Mouse (Mus musculus): ENCODE results near the gene Pdzd7.
A peak's percentile ranks its signal among the peaks of the same experiment; 100 is the strongest.

Gene Pdzd7

DNA sequence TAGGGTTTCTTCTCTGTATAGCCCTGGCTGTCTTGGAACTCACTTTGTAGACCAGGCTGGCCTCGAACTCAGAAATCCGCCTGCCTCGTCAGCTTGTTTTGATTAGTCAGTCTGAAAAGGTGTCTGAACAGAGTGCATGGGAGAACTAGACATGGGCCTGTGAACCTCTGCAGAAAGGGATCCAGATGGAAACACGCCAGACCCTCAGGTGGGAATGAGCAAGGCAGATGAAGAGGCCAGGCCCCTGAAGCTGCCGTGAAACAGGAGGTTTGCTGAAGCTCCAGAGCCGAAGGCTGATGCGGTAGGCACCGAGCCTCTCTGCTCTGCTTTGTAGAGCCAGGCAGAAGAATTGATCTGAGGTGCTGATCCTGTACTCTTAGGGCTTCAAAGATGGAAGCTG is 33.3 kb downstream of the Pdzd7 start:
- DNase-seq: peak; percentile 52 to 55

DNA sequence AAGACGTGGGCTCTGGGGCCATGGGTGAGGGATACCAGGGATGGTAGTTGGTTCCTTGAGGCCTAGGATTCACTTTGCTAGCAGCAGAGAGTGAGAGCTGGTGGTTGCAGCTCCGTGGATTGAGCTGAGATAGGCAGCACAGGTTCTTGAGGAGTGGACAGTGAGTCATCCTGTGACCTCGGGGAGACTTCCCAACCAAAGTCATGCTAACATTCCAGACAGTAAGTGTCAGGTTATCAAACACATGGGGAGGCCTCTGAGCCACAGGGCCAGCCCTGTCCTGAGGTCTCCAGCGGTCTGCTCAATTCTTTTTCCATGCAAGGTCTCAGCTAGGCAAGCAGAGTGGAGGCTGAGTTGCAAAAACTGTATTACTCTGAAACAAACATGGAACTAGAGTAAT is 34.9 kb downstream of the Pdzd7 start:
- DNase-seq: no peak

DNA sequence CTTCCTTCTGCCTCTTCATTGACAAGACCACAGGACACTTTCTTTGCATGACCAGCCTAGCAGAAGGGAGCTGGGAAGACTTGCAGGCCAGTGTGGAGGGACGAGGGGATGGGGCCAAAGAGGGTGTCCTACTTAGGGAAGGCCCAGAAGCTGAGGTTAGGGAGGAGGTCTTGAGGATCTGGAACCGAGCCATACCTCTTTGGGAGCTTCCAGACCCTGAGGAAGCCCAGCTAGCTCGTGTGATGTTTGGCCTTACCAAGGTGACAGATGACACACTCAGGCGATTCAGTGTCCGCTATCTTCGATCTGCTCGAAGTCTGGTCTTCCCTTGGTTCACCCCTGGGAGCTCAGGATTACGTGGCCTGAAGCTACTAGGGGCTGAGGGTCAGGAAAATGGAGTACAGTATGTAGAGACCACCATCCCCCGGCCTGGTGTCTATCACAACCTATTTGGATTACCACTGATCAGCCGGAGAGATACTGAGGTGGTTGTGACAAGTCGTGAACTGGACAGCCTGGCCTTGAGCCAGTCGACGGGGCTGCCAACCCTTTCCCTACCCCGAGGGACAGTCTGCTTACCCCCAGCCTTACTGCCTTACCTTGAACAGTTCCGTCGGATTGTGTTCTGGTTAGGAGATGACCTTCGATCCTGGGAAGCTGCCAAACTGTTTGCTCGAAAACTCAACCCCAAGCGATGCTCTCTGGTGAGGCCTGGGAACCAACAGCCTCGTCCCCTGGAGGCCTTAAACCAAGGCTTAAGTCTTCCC is 37.9 kb downstream of the Pdzd7 start:
- DNase-seq: peak; percentile 46

DNA sequence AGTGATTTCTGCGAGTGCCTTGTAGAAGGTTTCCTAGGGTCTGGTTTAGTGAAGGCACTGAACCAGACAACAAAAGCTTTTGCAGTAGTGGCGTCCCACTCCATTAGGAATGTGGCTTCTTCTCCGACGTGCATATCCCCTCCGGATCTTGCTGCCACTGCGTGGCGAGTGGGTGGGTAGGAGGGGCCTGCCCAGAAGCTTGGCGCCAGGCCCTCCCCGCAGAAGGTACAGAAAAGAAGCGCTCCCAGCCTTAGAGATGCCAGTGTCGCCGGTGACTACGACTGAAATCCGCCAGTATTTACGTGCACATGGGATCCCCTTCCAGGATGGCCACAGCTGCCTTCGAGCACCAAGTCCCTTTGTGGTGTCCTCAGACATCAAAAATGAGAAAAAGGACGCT is 38.5 kb downstream of the Pdzd7 start:
- peak; percentile 42 to 56 for DNase-seq

DNA sequence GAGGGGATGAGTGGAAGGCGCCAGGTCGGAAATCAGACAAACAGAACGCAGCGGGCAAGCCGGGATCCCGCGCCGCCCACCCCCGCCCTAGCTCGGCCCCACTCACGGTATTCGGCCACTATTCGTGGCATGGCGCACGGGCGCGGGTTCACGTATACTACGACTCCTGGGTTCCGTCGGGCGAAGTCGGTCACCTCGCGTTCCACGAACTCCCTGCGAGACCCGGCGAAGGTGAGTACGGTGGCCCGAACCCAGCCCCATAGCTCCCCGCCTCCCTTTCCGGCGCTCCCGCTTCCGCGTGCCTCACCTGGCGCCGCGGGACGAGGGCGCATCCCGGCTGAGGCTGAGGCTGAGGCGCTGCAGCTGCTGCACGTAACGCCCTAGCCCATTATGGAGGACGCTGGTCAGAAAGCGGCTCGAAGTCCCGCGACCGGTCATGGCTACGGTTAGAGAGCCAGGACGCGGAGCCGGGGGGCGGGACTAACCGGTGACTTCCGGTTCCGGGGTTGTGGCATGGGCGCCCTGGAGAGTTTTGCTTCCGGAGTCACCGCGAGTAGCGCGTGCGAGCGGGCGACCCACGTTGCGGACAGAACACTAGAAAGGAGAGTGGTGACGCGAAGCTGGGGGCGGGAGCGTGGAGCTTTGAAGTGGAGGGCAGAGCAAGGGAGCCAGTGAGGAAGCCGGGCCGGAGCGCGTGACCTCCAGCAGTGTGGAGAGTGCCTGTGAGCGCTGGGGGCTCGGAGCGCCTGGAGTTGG is 39.4 kb downstream of the Pdzd7 start, which contains the start of gene Mrpl43:
Gene Mrpl43 (minus strand): TSS at position 486 of the 756 bp plus-strand sequence.
- peak; percentile 98 to 100 for DNase-seq

DNA sequence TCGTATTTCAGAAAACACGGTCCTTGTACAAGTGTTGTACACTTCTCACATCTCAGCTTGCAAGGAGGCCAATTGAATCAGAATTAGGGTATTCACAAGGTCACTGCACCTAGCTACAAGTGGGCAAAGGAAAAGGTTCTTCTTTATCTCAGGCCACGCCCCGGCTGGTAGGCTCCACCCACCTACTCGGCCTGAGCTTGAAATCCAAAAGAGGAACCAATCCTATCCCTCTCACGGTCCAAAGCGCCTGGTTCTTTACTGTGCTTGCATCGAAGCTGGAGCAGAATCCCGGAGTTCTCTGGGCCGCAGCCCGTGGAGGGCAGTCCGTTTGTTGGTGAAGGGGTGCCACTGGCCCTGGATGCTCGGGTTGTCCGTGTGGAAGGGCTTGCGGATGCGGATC is 40.1 kb downstream of the Pdzd7 start, which contains the start of gene Twnk:
Gene Twnk (plus strand): TSS at position 220 of the 400 bp plus-strand sequence.
- peak; percentile 58 to 59 for DNase-seq

DNA sequence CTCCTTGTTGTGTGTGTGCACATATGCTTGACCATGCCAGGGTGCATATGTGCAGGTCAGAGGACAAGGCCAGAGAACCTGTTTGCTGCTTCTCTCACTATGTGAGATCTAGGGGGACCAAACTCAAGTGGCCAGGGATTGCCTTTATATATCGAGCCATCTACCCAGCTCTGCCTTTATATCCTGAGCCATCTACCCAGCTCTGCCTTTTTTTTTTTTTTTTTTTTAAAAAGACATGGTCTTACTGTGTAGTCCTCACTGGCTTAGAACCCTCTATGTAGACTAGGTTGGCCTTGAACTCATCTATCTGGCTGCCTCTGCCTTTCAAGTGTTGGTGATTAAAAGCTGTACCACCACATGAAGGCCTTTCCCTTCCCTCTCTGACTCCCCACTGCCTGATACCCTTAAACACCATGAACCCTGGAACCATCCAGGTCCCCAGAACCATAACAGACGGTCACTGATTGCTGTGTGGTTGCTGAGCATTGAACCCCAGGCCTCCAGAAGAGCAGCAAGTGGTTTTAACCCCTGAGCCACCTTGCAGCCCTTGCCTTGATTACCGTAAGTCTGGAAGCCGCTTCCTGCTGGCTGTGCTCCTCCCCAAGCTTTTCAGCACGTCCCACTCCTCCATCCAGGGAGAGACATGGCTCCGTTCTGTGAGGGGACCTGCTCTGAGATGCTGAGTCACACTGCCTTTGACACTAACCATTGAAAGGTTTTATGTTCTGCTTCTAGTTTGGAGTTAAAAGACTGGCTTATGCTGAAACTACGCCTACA is 41.6 kb downstream of the Pdzd7 start:
- DNase-seq: no peak

DNA sequence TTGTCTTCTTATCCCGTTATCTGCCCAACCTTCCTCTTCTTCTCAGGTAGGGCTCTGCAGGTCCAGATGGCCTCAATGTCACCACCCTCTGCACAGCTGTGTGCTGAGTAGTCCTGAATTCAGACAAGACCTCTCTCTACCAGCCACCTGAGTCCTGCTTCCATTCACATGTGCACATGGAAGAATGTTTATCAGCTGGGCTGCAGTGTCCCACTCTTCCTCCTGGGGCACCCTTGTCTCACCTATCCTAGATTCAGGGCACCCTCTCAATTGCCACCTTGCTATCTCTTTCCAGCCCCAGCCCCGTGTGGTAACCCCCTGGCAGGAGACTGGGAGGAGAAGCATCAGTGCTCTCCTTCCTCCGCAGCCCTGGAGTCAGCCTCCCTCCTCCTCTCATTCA is 43.2 kb downstream of the Pdzd7 start:
- peak in 1 of 2 experiments; percentile 53 for DNase-seq

DNA sequence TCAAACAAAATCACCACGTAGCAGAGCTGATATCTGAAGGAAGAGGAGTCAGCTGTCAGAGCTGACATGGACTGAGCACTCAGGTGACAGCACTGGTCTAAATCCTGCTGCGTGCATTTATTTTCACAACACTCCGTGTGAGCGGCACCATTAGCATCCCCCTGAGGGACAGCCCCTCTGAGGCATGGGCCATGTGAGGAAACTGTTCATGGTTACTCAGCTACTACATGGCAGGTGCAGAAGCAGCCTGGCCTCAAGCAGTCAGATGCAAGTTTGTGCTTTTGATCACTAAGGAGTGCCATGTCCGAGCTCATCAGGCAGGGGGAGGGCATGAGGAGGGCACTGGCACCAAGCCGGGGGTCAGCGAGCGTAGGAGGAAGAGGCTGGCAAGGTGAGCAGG is 45.9 kb downstream of the Pdzd7 start:
- no peak for DNase-seq

DNA sequence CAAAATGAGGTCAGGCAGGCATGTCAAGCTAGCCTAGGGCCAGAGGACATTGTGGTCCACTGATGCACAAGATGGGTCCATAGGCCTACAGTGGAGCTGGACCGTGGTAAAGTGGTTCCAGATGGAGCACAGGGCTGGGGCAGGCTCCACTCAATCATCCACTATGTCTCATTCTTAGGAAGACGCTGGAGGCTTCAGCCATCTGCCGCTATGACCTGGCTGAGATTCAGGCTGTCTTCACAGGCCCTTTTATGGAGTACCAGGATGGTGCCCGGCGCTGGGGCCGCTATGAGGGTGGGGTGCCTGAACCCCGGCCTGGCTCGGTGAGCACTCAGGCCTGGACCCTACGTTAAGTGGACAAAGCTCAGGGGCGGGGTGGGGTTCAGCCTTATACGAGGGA is 47.7 kb downstream of the Pdzd7 start:
- peak; percentile 54 to 56 for DNase-seq

DNA sequence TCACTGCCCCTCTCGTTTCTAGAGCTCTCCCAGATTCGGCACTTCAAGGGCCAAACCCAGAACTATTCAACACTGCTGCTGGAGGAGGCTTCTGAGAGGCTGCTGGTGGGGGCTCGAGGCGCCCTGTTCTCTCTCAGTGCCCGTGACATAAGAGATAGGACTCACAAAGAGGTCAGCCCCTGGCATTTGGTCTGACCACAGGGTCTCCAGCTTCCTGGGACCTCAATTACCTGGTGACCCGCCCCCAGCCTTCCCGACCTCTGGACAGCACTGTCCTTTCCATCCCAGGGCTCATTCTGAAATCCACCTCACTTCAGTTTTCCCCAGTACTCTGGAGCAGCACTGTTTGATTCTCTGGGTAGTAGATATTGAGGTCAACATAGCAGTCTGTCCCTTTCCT is 52.8 kb downstream of the Pdzd7 start:
- DNase-seq: peak in 1 of 2 experiments; percentile 5

DNA sequence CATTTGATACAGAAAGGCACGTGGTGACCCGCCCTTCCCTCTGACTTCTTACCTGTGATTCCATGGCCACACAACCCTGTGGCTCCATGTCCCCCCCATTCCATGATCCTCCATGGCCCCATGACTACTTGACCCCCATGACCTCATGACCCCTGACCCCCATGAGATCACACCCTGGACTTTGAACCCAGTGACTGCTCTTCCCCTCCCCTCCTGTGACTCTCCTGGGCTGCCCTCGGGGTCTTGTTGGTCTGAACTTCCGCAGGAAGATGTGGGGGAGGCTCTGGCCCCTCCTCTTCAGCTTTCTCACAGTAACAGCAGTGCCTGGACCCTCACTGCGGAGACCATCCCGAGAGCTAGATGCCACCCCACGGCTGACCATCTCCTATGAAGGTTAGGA is 53.3 kb downstream of the Pdzd7 start:
- DNase-seq: peak in 1 of 2 experiments; percentile 9

DNA sequence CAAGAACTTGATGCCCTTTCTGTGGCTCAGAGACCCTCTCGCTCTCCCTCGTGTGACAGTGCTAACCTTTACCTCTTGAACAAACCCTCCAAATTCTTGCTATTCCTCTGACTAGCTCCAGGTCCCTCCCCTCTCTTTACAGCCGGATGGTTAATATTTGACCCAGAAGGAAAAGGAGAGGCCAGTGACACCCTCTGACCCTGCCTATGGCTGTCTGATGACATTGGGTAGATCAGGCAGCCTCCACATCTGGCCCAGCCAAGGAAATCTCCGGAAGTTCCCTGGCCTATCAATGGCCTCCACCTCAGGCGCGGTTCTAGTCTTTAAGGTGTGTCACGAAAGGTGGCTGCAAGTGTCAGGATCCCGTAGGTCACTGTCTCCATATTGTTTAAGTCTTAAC is 54.5 kb downstream of the Pdzd7 start:
- DNase-seq: peak in 1 of 2 experiments; percentile 3

DNA sequence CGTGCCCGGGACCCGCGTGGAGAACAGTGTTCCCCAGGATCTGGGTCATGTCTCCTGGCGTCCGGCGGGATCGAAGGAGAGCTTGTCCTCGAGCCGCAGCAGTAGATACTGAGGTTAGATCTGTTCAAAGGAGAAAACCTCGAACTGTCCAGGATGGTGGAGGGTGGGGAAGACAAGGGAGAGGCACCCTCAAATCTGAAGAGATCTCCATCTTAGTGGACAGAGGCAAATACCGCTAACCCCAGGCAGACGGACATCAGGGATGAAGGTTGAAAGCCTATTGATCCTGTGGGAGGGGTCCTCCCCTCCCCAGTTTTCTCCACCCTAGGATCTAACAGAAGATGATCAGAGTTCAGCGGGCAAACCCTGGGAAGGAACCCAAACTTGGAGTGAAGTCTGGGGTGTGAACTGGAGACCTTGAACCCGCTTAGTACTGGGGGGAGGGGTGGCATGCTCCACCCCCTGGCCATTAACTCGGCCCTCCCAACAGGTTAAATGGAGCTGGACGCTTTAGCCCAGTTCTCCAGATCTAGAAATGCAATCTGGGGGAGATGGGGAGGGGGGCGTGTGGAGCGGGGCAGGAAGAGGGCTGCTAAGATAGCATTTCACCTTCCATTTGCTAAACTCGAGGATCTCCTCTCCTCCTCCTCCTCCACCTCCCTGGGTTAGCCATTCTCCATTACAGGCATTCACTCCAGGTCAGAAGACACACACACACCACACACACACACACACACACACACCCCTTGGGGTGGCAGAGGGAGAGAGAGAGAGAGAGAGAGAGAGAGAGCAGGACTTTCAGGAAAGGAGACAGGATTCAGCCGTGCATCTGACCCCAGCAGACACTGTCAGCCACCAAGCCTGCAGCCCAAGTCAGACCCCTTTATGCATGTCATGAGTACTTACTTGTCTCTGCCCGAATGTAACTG is 55.7 kb downstream of the Pdzd7 start:
- DNase-seq: peak; percentile 46 to 60

DNA sequence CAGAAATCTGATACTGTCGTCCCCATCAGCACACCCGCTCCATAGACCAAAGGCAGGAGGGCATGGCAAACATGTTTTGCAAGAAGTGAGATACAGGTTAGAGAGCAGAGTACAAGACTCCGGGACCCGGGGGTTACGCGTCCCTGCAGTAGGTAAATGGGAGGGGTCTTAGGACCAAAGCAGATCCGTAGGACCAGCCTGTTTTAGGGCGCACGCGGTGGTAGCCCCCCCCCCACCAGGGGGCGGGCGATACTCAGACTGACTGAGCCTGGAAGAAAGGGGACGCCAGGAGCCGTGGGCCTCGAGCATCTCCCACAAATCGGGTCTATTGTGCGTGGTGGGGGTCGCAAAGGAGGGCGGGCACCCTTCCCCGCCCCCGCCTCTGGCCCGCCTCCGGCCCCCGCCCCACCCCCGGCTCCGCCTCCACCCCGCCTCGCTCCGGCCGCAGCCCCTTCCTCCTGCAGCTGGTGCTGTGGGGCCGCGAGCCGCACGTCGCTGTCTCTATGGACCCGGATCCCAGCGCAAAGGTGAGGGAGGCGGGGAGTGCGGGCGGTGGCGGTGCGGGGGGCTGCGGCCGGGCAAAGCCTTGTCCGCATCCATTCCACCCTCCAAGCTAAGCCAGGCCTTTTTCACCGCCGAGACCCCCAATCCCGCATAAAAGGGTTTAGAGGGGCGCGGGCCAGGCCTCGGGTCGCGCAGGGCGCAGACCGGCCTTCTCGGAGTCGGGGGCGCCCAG is 56.5 kb downstream of the Pdzd7 start, which contains the start of gene Sema4g:
Gene Sema4g (plus strand): TSS at position 271 of the 736 bp plus-strand sequence.
- DNase-seq: peak; percentile 78 to 83

DNA sequence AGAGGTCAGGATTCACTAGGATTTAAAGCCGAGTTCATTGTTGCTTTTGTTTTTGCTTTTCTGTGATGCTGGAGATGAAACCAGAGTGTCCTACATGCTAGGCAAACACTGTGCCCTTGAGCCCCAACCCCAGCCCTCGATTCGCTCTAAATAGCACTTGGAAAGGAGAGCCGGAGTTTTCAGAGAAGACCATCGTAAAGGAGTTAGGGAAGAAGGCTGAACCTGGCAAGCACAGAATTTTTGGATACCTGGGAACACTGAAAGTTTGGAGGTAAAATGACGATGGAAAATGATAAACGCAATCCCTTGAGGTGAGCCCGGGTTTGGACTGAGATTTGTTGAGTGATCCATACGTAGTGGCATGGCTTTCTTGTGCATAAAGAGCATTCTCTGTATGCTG is 57.2 kb downstream of the Pdzd7 start:
- DNase-seq: no peak

DNA sequence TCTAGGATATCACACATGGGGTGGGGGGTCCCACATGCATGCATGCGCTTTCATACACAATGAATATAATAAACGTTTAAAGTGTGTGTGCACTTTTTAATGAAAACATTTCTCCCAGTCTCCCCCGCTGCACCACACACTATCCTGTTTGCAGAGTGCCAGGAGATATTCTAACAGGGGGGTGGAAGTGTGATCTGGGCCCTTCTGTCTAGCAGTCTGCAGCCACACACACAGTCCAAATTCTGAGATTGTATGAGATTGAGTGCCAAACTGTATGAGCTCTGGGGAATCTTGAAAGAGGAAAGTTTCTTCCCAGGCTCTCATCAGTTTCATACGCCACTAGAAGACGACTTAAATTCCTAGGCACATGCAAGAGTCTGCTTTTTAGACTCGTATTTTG is 57.7 kb downstream of the Pdzd7 start:
- peak in 1 of 2 experiments; percentile 7 for DNase-seq

DNA sequence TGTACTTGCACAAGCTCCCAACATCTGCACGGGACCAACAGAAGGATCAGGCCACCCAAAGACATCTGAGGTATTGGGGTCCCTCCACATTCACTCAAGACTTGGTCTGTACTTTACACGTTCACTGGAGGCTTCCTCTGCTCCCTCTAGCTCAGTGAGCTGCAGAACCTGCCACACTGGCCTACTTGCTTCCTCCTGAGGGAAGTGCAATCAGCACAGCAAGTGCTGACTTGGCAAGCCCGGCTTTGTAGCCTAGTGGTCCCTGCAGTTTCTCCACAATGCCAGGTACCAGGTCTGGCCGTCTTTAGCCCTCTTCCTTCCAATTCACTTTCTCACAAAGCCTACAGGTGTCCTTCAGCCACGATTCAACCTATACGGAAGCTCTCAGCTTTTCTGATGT is 58.5 kb downstream of the Pdzd7 start:
- DNase-seq: peak in 1 of 2 experiments; percentile 3

DNA sequence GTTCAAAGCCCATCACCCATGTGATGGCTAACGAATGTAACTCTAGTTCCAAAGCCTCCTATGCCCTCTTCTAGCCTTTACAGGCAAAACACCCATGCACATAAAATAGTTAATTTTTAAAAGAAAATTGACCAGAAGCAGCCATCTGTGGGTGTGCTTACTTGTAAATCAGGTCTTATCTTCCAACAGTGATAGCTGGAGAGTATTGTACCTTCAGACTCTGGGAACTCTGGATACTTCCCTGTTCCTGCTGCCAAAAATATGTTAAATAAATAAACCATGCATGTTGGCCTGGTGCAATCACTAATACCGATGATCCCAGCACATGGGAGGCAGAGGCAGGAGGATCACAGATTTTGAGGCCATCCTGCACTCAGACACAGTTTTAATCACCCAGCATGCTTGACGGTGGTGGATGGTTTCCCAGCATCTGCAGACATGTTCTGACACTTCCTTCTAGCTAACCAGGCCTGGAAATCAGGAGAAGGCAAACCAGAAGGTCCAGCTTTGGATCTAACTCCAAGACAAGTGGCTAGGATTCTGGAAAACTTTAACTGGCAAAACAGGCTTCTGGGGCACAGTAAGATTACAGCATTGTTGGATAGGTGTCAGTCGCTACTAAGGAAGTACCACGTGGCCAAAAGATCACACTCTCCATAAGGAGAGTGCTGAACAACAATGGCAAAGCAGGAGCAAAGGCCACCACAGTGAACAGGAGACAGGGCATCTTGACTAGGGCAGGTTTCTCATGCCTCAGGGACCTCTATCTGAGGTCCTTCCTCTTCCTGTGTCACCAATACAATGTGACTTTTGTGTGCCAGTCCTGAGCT is 60.1 kb downstream of the Pdzd7 start:
- DNase-seq: no peak

DNA sequence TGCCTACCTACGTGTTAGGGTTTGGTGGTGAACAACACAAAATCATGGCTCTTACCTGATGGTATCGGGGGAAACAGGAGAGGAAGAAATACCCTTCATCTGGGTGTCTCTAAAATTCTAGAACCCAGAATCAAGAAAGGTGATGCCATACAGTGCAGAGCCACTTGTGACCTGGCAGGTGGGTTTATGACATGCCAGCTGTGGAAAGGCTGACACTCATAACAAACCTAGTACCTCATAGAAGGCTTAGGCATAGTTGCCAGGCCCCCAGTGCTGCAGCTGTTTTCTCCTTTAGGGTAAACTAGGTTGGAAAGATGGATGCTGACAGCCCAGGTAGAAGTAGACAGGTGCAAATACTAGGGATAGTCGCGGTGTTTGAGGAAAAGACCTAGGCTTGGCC is 61.1 kb downstream of the Pdzd7 start:
- no peak for DNase-seq

All from cerebellum, postnatal 10 days (tissue).